Mouse (Mus musculus) C3H10T1/2 (cell line): ENCODE results near the gene 9330182L06Rik. TPM values are rescaled to one million over a fixed set of nuclear protein-coding genes. Genes with fewer than 3 reads are reported as not detected.

Experiments
- polyA plus RNA-seq, 2 experiments: library from polyadenylated mRNA; unstranded; fragments of >200 nt; fragmentation: generic; extraction: Trizol; gene quantifications; one replicate each; pipeline ENCODE4 v1.2.1; 2012; ENCODE audit warnings: missing spikeins in 2 of 2

The 9330182L06Rik gene
- under 1 TPM; 0.01 to 0.05 TPM for polyA plus RNA-seq

GRCm38 (mm10) chr5:9265586-9266279, at the start of gene 9330182L06Rik:
Gene 9330182L06Rik, plus strand, starts transcription at chr5:9266118.

Other genes with a start within 250 kb of the 9330182L06Rik start
- 1 to 10 TPM; 1.9 to 6.2 TPM for gene Tmem243, start 165.4 kb upstream of the 9330182L06Rik start, polyA plus RNA-seq
- 1 to 10 TPM in 1 of 2 experiments, under 1 TPM in 1; 0.32 to 5.0 TPM for gene Dmtf1, start 104.3 kb upstream of the 9330182L06Rik start, polyA plus RNA-seq